Mouse (Mus musculus) midbrain, embryonic 13.5 days (tissue): Measurements from ENCODE around the gene Slfn14. TPM values are rescaled to one million over a fixed set of nuclear protein-coding genes. Genes with fewer than 3 reads are reported as not detected.
A peak's percentile ranks its signal among the peaks of the same experiment; 100 is the strongest.

Experiments used
- ATAC-seq: fragments of 200-750 bp; cut with Nextera tagmentation; 2 replicates; pipeline ENCODE4 v1.8.0; 2017; ENCODE audit warnings: mild to moderate bottlenecking, moderate TSS enrichment, moderate library complexity
- H3K27ac ChIP-seq: fragments of 300-500 bp; sonication (generic); 2 replicates; pipeline ENCODE4 v1.5.1; 2015; ENCODE audit warnings: inconsistent platforms, mild to moderate bottlenecking, moderate library complexity
- H3K27me3 ChIP-seq: fragments of 300-500 bp; sonication (generic); 2 replicates; pipeline ENCODE4 v1.6.1; 2015; ENCODE audit warnings: mild to moderate bottlenecking, inconsistent platforms
- H3K36me3 ChIP-seq: fragments of 300-500 bp; sonication (generic); 2 replicates; pipeline ENCODE4 v1.6.1; 2015; ENCODE audit warnings: mild to moderate bottlenecking, inconsistent platforms
- H3K4me1 ChIP-seq: fragments of 300-500 bp; sonication (generic); replicated peaks from 2 replicates; pipeline ENCODE4 v1.6.1; 2015; ENCODE audit warnings: inconsistent platforms
- H3K4me2 ChIP-seq: fragments of 300-500 bp; sonication (generic); replicated peaks from 2 replicates; pipeline ENCODE4 v1.6.1; 2015; ENCODE audit warnings: moderate library complexity, mild to moderate bottlenecking, inconsistent platforms
- H3K4me3 ChIP-seq: fragments of 300-500 bp; sonication (generic); replicated peaks from 2 replicates; pipeline ENCODE4 v1.5.1; 2015; ENCODE audit warnings: mild to moderate bottlenecking, inconsistent platforms
- H3K9ac ChIP-seq: fragments of 300-500 bp; sonication (generic); replicated peaks from 2 replicates; pipeline ENCODE4 v1.6.1; 2015; ENCODE audit warnings: mild to moderate bottlenecking, inconsistent platforms
- H3K9me3 ChIP-seq: fragments of 300-500 bp; sonication (generic); 2 replicates; pipeline ENCODE4 v1.6.1; 2016; ENCODE audit warnings: mild to moderate bottlenecking, inconsistent platforms
- WGBS: fragments of 180-500 bp; shearing (Covaris S2); methylation state at CpG from one replicate; pipeline ENCODE4 v1.1.7; 2015; 5-methylcytosine and 5-hydroxymethylcytosine counted together
- polyA plus RNA-seq: library from polyadenylated mRNA; unstranded; fragments of >200 nt; fragmentation: Nextera tagmentation; extraction: Ambion mirVana; gene quantifications from 2 replicates; pipeline ENCODE4 v1.2.1, GENCODE M21; 2015

The Slfn14 gene
- polyA plus RNA-seq, 1 experiment from 2014 or later: 0.15 TPM

DNA sequence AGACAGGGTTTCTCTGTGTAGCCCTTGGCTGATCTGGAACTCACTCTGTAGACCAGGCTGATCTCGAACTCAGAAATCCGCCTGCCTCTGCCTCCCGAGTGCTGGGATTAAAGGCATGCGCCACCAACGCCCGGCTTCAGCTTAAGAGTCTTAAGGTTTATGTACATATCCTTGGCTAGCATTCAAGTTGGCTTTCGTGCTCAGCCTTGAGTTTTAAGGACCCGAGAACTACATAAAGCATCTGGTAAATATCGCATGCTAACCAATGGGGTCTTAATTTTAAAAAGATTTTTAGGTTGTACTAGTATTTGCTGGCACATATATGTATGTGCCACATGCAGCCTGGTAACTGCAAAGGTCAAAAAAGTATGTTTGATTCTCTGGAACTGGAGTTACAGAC is 13.2 kb upstream of the Slfn14 start:
- H3K4me2 ChIP-seq: peak overlapping the region; percentile 88; the same call in 1 of the 2 replicates
- H3K9ac ChIP-seq: no peak overlapping the region
- H3K4me1 ChIP-seq: peaks cover 48% of the 10 kb centered on the region
- no peak overlapping the region for H3K27ac ChIP-seq
- no peaks in the 10 kb centered on the region for H3K27me3 ChIP-seq
- no peak for ATAC-seq
- H3K36me3 ChIP-seq: peaks cover 14% of the 10 kb centered on the region
- no peak overlapping the region for H3K4me3 ChIP-seq
- WGBS: 98% methylated on average over 9 of the region's 9 CpGs
- no peaks in the 10 kb centered on the region for H3K9me3 ChIP-seq

DNA sequence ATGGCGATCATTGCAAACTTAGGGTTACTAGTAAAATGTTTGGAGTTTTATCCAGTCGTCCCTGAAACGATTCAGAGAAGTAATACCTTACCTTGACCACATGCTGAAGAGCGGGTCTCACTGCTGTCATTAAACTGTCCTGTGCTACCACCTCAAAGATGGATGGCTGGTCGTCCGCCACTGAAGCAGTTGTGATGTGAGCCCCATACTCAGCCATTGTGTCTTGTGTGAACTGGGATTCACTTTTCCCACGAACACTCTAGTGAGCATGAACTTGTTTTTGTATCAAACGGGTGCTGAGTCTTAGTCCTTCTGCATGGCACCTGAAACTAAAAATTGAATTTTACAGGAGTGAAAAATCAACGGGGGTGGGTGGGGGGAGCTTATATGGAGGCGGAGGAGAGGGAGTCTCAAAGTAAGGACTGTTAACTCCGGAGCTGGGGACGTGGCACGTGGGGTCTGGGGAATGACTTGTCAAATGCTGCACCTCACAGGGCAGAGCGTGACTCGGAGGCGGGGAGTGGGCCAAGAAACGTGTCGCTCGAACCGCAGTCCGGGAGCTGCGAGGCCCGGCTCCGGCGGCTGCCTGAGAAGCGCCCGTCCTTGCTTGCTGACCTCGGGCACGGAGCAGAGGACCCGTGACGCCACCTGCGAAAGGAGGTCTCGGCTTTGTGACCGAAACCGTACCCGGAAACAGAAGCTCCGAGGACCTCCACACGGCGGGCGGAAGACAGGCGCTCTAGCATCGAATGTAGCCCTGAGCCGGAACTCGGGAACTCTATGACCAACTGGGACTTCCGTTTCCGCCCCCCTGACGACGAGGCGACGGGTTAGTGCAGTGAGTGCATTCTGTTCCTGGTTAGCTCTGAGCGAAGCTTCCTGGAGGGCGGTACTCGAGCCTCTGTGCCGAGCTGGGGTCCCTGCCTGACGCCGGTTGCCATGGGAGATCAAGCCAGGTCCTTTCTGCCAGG is 12.0 kb upstream of the Slfn14 start, which contains the start of gene Ap2b1:
Ap2b1 (plus strand) TSS at position 800 of the 971 bp plus-strand sequence.
- peak; percentile 92 for ATAC-seq
- H3K27ac ChIP-seq: peak within 1 kb of the TSS; percentile 88
- H3K9ac ChIP-seq: peak within 1 kb of the TSS; percentile 82
- no peaks in the 10 kb centered on the region for H3K9me3 ChIP-seq
- peaks cover 14% of the 10 kb centered on the region for H3K36me3 ChIP-seq
- H3K4me1 ChIP-seq: peaks cover 45% of the 10 kb centered on the region
- H3K4me2 ChIP-seq: peak within 1 kb of the TSS; percentile 88
- 2% methylated on average over 56 of the region's 56 CpGs for WGBS
- no peaks in the 10 kb centered on the region for H3K27me3 ChIP-seq
- H3K4me3 ChIP-seq: peak within 1 kb of the TSS; percentile 75

DNA sequence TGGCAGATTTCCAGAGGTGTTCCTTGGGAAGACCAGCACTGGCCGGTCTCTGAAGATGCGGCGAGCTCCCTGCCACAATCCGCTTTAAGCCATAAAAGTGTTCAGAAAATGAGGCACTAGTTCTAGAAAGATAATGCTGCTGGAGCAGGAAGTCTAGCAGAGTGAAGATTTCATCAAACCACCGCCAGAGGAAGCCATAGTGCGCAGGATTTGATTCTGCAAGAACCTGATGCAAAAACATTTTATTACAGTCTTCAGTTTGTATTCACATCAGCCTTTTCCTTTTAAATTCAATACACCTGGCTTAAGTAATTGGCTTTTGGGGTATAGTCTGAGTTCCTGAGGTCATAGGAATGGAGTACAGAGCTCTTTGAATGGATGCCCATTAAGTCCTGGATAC is 11.3 kb upstream of the Slfn14 start:
- Histone ChIP-seq H3K27ac (no peak overlapping the region), H3K9ac (peak overlapping the region; percentile 82), H3K27me3 (no peaks in the 10 kb centered on the region), H3K9me3 (no peaks in the 10 kb centered on the region), H3K4me3 (peak overlapping the region; percentile 75), H3K4me1 (peaks cover 48% of the 10 kb centered on the region), H3K36me3 (peaks cover 14% of the 10 kb centered on the region), H3K4me2 (peak overlapping the region; percentile 88)
- 80% methylated on average over 6 of the region's 6 CpGs for WGBS
- ATAC-seq: no peak

DNA sequence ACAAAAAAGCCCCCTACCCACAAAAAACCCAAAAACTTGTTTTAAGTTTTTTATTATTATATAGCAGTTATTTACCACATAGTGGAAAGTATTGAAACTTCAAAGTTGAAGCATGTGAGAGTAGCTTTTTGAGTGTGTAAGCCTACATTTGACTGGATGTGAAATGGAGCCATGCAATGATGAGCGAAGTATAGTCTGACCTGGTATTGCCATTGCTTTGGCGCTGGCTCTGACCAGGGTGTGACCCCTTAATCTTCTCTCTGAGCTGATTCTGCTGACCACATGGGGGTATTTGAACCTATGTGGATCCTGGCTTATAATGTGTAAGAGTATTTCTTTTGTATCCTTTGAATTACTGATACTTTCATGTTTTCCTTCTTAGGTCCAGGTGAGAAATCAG is 7.6 kb upstream of the Slfn14 start:
- H3K4me3 ChIP-seq: no peak overlapping the region
- 87% methylated on average over 2 of the region's 2 CpGs for WGBS
- ATAC-seq: no peak
- H3K9me3 ChIP-seq: no peaks in the 10 kb centered on the region
- peaks cover 14% of the 10 kb centered on the region for H3K36me3 ChIP-seq
- no peak overlapping the region for H3K27ac ChIP-seq
- H3K9ac ChIP-seq: no peak overlapping the region
- H3K4me2 ChIP-seq: no peak overlapping the region
- H3K27me3 ChIP-seq: no peaks in the 10 kb centered on the region
- H3K4me1 ChIP-seq: peaks cover 54% of the 10 kb centered on the region

DNA sequence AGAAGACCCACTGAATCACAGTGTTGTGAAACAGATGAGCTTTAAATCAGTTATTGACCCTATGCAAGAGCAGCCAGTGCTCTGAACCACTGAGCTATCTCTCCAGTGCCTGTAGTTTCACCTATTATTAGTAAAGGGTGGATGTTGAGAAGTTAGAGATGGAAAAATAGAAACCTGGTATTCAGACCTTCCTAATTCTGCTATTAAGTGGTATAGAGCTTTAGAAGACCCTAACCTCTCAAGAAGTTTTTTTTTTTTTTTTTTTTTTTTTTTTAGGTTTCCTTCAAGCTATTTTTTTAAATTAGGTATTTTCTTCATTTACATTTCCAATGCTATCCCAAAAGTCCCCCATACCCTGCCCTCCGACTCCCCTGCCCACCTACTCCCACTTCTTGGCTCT is 6.7 kb upstream of the Slfn14 start:
- Histone ChIP-seq H3K27me3 (no peaks in the 10 kb centered on the region), H3K4me2 (peak overlapping the region; percentile 92), H3K9me3 (no peaks in the 10 kb centered on the region), H3K4me1 (peaks cover 52% of the 10 kb centered on the region), H3K36me3 (peaks cover 14% of the 10 kb centered on the region), H3K9ac (peak overlapping the region; percentile 77), H3K27ac (no peak overlapping the region), H3K4me3 (peak overlapping the region; percentile 69)
- 100% methylated on average over 1 of the region's 1 CpGs for WGBS
- no peak for ATAC-seq

DNA sequence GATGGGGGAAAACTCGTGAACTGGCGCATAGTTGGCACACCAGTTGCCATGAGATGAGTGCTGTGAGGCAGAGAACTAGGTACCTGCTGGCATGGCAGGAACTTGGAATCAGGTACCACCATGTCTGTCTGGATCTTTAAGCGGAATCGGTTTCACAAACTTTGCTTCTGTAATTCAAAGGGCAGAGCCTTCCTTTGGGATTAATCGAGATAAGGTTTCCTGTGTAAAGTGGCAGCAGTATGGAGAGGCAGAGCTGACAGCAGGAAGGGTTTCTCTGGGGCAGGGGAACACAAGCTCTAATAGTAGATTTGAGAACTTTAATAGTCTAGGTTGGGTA is 5.7 kb upstream of the Slfn14 start:
- no peak for ATAC-seq
- WGBS: 2% methylated on average over 5 of the region's 5 CpGs
- H3K4me1 ChIP-seq: peaks cover 43% of the 10 kb centered on the region
- peak overlapping the region; percentile 92 for H3K4me2 ChIP-seq
- no peak overlapping the region; the same call in 1 of the 2 replicates for H3K27ac ChIP-seq
- H3K27me3 ChIP-seq: no peaks in the 10 kb centered on the region
- H3K9me3 ChIP-seq: no peaks in the 10 kb centered on the region
- peak overlapping the region; percentile 69 for H3K4me3 ChIP-seq
- H3K36me3 ChIP-seq: peaks cover 14% of the 10 kb centered on the region
- H3K9ac ChIP-seq: peak overlapping the region; percentile 77

DNA sequence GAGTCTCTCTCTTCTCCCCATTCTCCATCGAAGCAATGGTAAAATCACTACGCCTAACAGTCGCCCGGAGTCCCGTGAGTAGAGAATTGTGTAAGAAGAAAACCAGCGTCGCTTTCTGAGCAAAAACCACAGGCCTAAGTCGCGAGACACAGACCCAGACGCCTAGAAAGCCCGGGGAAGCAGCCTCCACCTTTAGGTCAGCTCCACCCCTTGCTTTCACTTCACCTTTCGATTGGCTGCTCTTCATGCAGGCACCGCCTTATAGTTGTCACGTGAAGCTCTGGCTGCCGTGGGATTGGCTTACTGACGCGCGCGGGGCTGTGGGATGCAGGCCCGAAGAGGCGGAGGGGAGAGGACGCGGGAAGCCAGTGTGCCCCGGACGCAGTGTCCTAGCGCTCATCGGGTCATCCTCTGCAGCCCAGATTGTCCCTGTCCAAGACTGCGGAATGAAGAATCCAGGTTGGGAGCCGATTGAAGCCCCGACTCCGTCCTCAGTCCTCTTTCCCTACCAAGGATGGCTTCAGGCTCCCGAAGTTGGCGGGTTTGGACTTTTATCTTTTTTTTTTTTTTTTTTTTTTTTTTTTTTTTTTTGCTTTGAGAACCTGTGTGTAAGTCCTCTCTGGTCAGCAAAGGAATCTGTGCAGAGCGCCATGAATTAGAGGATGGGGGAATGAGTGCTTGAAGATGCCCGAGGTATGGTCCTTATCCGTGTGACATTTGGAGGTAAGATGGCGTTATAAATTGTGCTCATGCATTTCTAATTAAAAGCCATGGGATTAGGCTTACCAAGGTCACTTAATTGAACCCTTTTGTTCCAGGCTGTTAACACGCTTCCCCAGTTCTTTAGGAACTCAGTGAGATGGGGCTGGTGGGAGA is 5.1 kb upstream of the Slfn14 start:
- H3K4me2 ChIP-seq: peak overlapping the region; percentile 92
- H3K36me3 ChIP-seq: peaks cover 12% of the 10 kb centered on the region
- H3K27ac ChIP-seq: peak overlapping the region; percentile 77
- H3K9ac ChIP-seq: peak overlapping the region; percentile 77
- H3K9me3 ChIP-seq: no peaks in the 10 kb centered on the region
- peak overlapping the region; percentile 69 for H3K4me3 ChIP-seq
- ATAC-seq: peak; percentile 100
- WGBS: under 1% methylated on average over 38 of the region's 38 CpGs
- no peaks in the 10 kb centered on the region for H3K27me3 ChIP-seq
- peaks cover 37% of the 10 kb centered on the region for H3K4me1 ChIP-seq

DNA sequence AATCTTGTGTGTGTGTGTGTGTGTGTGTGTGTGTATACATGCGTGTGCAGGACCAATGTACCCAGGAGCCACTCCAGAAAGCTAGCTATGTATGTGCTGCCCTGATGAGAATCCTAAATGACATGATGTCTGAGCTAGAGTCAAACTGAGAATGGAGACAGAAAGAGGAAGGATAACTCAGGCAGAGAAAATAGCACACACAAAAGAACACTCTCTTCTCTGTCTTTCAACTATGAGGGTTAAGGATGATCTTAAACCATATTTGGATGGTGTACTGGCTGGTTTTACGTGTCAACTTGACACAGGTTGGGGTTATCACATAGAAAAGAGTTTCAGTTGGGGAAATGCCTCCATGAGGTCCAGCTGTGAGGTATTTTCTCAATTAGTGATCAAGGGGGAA is 3.1 kb upstream of the Slfn14 start:
- no peak for ATAC-seq
- Histone ChIP-seq H3K36me3 (no peaks in the 10 kb centered on the region), H3K27me3 (no peaks in the 10 kb centered on the region), H3K4me2 (no peak overlapping the region), H3K9me3 (no peaks in the 10 kb centered on the region), H3K4me3 (no peak overlapping the region), H3K27ac (no peak overlapping the region), H3K9ac (no peak overlapping the region), H3K4me1 (peaks cover 29% of the 10 kb centered on the region)
- 88% methylated on average over 2 of the region's 2 CpGs for WGBS

DNA sequence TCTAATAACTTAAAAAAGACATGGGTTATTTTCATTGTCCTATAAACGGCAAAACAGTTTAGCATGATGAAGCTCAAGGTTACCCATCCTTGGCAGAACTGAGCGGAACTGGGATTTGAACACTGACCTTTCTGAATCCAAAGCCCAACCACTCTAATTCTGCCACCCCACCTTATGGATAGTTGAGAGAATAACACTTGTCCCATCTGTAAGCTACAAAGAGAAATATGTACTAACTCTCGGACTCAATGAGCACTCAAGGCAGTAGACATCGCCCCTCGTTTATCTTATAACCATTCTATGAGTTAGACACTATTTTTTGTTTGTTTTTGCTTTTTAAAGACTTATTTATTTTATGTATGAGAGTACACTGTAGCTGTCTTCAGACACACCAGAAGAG is 2.5 kb upstream of the Slfn14 start:
- WGBS: 95% methylated on average over 5 of the region's 5 CpGs
- Histone ChIP-seq H3K4me1 (peaks cover 26% of the 10 kb centered on the region), H3K9me3 (no peaks in the 10 kb centered on the region), H3K9ac (no peak overlapping the region), H3K4me3 (no peak overlapping the region), H3K27me3 (no peaks in the 10 kb centered on the region), H3K36me3 (no peaks in the 10 kb centered on the region), H3K27ac (no peak overlapping the region), H3K4me2 (no peak overlapping the region)
- ATAC-seq: no peak

DNA sequence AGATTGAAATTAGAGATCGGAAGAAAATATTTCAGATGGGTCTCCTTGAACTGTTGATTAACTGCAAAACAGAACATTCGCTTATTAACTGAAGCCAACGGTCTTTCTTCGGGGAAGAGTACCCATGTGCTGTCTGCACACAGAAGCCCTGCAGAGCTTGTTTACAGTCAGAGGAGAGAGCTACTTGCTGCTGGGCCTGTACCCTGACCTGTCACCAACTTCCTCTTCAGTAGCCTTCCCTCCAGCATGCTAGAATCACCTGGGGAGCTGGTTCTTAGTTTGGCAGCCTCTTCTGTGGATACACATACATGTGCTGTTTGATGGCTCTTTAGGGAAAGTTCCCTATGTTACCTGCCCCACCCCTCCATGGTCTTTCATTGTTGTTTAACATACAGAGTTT is 899 bp downstream of the Slfn14 start:
- no peak overlapping the region for H3K27ac ChIP-seq
- H3K27me3 ChIP-seq: no peaks in the 10 kb centered on the region
- 0 out of 2 replicates have a peak, but pooled peaks cover 2% of the 10 kb centered on the region for H3K4me1 ChIP-seq
- no peak overlapping the region for H3K9ac ChIP-seq
- no peaks in the 10 kb centered on the region for H3K9me3 ChIP-seq
- H3K36me3 ChIP-seq: no peaks in the 10 kb centered on the region
- no peak overlapping the region for H3K4me3 ChIP-seq
- 95% methylated on average over 4 of the region's 4 CpGs for WGBS
- ATAC-seq: no peak
- H3K4me2 ChIP-seq: no peak overlapping the region

DNA sequence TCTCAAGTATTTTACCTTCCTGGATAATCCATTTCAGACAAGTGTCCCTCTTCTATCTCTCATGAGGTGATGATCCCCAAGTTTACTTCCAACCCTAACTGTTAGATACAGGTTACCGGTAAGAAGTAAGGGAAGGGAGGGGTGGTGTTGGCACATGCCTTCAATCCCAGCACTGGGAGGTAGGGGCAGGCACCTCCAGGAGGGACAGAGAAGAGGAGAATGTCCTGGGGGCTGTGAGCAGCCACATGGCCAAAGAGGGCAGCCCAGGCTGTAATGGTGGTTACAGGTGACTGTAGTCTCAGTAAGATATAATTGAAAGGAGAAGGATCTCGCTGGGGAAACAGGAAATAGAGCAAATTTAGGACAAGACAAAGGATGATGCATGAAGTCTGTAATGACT is 4.4 kb downstream of the Slfn14 start:
- WGBS: 81% methylated on average over 2 of the region's 2 CpGs
- no peak for ATAC-seq
- H3K27me3 ChIP-seq: no peaks in the 10 kb centered on the region

DNA sequence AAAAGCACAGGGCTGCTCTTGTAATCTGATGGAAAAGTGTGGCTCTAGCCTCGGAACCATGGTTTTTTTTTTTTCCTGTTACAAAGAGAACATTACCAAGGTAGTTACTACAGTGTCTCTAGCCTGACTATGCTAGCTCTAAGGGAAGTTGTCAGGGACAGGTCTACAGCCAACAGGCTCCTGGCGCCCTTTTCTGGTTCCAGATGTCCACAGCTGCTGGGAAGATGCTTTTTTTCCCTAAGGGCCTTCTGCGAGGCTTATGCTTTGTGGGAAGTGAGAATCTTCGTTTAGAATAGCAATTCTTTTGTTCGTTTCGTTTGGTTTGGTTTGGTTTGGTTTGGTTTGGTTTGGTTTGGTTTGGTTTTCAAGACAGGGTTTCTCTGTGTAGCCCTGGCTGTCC is 6.8 kb downstream of the Slfn14 start:
- Histone ChIP-seq H3K27ac (no peak overlapping the region), H3K27me3 (no peaks in the 10 kb centered on the region), H3K4me1 (no peaks in the 10 kb centered on the region), H3K4me2 (no peak overlapping the region), H3K9ac (no peak overlapping the region), H3K36me3 (no peaks in the 10 kb centered on the region), H3K9me3 (no peaks in the 10 kb centered on the region), H3K4me3 (no peak overlapping the region)
- ATAC-seq: no peak
- 87% methylated on average over 6 of the region's 6 CpGs for WGBS

More for the DNA sequence above, 4.4 kb downstream of the Slfn14 start:
- no peak overlapping the region for H3K9ac ChIP-seq
- H3K4me2 ChIP-seq: no peak overlapping the region
- H3K4me1 ChIP-seq: no peaks in the 10 kb centered on the region
- no peaks in the 10 kb centered on the region for H3K36me3 ChIP-seq
- no peaks in the 10 kb centered on the region for H3K9me3 ChIP-seq
- no peak overlapping the region for H3K27ac ChIP-seq
- H3K4me3 ChIP-seq: no peak overlapping the region
